Mouse (Mus musculus): ENCODE results near the gene Itgb1bp2.

GRCm38 (mm10) chrX:101481604-101482350 is 32.9 kb downstream of the Itgb1bp2 start:
- TF ChIP-seq POLR2A (IDR thresholded peaks at IDR 0.05; ENCODE audit: extremely low read depth, insufficient read depth, low read length) (no peak), CTCF (IDR thresholded peaks at IDR 0.05; ENCODE audit: low read depth, low read length) (no peak)
